Mouse (Mus musculus): Measurements from ENCODE around the gene Sema3e.

Gene Sema3e

GRCm38 (mm10) chr5:14206794-14207193 is 181.7 kb downstream of the Sema3e start:
- no peak for DNase-seq (ENCODE audit: low spot score)

- DNase-seq (ENCODE audit: low spot score), result no peak
Measured at GRCm38 (mm10) chr5:14209962-14210361, 184.9 kb downstream of the Sema3e start.

- no peak for DNase-seq (ENCODE audit: low spot score)
Measured at GRCm38 (mm10) chr5:14216211-14216610, 191.1 kb downstream of the Sema3e start.

DNA sequence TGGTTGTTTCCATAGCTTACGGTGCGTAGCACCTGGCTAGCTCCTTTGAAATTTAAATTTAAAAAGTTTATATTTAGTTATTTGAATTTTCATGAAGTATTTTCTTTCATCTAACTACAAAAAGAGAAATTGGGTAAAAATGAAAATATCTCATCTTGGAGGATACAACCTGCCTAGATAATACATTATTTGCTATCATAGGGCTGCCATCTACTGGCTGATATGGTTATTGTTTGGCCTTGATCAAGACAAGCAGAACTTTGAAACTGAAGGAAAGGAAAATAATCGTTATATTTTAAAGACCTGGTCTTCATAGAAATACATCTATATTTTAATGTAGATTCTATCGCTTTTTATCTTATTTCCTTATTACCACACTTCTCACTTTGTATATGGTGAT is 193.6 kb downstream of the Sema3e start:
- DNase-seq (ENCODE audit: low spot score), result no peak

DNA sequence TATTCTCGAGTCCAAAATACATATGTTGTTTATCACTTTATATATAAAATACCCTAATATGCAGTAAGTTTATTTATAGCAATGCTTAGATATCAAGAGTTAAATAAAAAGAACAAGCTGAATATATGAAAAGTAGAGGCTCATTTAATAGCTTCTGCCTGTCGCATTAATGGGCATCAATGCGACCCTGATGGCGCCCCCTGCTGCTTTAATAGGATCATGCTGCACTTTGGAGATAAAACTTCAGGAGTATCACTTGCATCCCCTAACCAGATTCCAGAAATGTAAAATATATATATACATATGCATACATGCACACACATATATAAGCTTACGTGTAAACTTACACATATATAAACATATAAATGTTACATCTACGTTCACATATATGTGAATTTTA is 199.4 kb downstream of the Sema3e start:
- no peak for DNase-seq (ENCODE audit: low spot score)

DNA sequence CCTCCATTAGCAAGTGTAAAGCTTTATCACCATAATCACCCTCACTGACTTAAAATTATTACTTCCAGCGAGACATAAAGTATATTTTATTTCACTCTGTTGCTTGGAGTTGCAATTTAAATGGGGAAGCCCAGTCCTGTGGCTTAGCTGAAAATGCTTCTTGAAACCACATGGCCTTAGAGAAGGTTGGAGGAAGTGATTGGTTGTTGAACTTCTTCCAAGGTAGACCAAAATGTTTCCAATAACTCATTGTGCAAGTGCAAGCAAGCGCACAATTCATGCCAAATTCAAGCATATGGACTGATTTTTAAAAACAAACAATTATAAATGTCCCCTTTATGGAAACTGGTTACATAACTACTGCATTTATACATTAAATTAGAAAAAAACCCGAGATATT is 206.0 kb downstream of the Sema3e start:
- no peak for DNase-seq (ENCODE audit: low spot score)

GRCm38 (mm10) chr5:14252583-14252982 is 227.5 kb downstream of the Sema3e start:
- DNase-seq (ENCODE audit: low spot score), result peak; percentile 2

- no peak for DNase-seq (ENCODE audit: low spot score)
Measured at GRCm38 (mm10) chr5:14253328-14253727, 228.3 kb downstream of the Sema3e start.

DNA sequence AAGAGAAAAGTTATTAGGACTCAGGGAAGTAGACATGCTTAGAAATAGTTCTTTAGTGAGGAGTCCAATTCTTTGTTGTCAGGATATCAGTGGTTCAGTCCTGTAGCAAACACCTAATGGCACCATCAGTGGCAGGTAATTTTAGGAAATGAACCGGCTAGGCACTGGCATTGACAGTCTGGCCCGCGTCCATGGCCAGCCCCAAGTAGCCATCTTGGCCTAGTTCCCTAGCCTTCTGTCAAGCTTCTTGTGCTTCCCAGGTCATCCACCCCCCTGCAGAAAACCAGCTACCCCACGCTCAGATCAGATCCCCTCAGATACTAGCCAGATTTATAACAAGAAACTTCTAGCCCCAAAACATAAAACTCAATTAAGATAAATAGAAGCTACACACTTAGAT is 235.1 kb downstream of the Sema3e start:
- DNase-seq (ENCODE audit: low spot score), result no peak

- DNase-seq (ENCODE audit: low spot score), result no peak
Measured at GRCm38 (mm10) chr5:14267400-14267799, 242.3 kb downstream of the Sema3e start.

All from ovary, postnatal 14 days (tissue).